Mouse (Mus musculus) MEL (cell line): ENCODE results near the gene Uckl1.

Experiments
- POLR2A ChIP-seq, 2 experiments: IDR thresholded peaks; 2 replicates each; pipeline ENCODE4 v1.6.1; 2011 to 2012; ENCODE audit warnings: low read length in 2 of 2, mild to moderate bottlenecking in 2 of 2, control low read depth in 1 of 2, improper control_type of control experiment in 1 of 2, low read depth in 1 of 2, moderate library complexity in 1 of 2; ENCODE audit not compliant: control insufficient read depth in 1 of 2, insufficient read depth in 1 of 2, poor library complexity in 1 of 2
- USF2 ChIP-seq, 2 experiments: IDR thresholded peaks; 2 replicates each; pipeline ENCODE4 v1.6.1; 2011 to 2012; ENCODE audit warnings: improper control_type of control experiment in 2 of 2, low read length in 2 of 2, borderline replicate concordance in 1 of 2, inconsistent platforms in 1 of 2, low read depth in 1 of 2, mild to moderate bottlenecking in 1 of 2; ENCODE audit not compliant: insufficient read depth in 1 of 2

GRCm38 (mm10) chr2:181596221-181596960 is 11.7 kb upstream of the Uckl1 start:
- TF ChIP-seq POLR2A (IDR thresholded peaks at IDR 0.05; ENCODE audit: control insufficient read depth in 1 of 2, insufficient read depth in 1 of 2, low read depth in 1 of 2, low read length in 2 of 2, poor library complexity in 1 of 2), result no peak
- no peak for TF ChIP-seq USF2 (IDR thresholded peaks at IDR 0.05; ENCODE audit: borderline replicate concordance in 1 of 2, insufficient read depth in 1 of 2, low read depth in 1 of 2, low read length in 2 of 2)
